Mouse (Mus musculus) frontal cortex, postnatal 36 days (tissue): ENCODE measurements around the gene Szrd1.
A peak's percentile ranks its signal among the peaks of the same experiment; 100 is the strongest.

Experiments used
- DNase-seq, 2 experiments: peaks; one replicate each; pipeline ENCODE4 v3.0.0; 2022; ENCODE audit warnings: low spot score in 2 of 2

The Szrd1 gene

DNA sequence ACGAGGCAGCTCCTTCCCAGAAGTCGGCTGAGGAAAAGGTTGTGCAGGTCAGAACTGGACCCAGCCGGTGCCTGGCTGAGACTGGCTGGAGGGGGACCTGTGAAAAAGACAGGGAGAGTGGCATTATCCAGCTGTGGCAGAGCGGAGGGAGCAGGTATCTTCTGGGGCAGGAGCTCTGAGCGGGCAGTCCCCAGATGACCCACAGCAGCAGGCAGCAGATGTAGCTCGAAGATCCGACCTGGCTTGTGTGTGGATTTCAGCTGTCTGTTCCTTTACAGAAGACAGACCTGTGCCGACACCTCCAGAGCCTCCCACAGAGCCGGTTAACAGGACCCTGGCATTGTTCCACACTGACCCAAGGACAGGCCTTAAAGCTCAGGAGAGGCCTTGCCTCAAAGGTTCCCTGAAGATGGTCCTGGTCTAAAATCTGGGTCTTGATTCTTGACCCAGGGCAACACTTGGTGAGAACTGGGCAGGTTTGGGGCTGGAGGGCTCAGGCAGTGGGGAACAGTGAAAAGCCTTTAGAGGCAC lies 72.0 kb downstream of the Szrd1 start:
- DNase-seq, result no peak

DNA sequence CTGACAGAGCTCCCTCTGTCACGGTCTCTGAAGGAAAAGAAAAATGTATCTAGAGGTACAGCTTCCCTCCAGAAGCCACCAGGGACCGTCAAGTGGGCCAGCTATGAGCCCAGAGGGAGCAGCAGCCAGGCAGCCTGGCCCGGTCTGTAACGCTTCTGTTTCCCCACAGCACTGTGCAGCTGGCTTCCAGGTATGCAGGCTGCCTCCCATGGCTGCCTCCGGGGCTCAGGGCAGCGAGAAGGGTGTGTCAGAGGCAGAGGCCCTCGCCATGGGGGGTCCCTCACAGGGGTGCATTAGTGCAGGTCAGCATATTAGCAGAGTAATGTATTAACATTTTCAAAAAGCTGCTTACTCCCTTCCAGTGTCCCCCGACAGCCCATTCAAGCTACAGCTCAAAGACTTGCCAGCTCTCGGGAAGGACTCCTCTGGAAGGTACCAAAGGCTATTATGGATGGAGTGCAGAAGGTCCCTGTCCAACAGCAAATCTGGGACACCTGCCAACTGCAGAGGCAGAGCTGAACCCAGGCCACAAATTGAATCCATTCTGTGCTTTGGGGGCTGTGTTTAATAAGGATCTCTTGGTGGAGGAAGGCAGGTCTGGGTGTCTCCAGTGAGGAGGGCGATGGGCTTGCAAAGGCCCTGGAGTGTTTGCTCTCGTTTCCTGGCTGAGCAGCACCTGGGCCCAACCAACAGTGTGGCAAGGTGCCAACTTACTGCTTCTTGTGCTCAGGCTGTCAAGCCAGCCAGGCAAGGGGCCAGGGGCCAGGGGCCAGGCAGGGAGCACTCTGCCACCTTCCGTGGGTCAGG lies 72.7 kb downstream of the Szrd1 start:
- no peak for DNase-seq

DNA sequence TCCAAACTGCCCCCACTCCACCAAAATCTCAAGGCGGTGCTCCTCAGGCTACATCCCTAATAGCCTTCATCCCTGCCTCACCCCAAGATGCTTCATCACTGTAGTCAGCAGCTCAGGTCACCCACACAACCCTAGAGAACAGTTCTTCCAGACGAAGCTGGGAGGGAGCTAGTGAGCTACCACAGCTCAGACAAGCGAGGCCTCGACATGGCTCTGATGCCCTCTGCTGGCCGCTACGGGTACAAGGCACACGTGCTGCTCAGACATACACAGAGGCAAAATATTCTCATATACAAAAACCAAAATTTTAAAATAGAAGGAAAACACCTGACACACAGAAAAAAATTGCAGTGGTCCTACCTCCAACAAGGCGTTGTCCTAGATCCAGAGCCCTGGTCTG lies 74.5 kb downstream of the Szrd1 start:
- peak in 1 of 2 experiments; percentile 88 for DNase-seq

DNA sequence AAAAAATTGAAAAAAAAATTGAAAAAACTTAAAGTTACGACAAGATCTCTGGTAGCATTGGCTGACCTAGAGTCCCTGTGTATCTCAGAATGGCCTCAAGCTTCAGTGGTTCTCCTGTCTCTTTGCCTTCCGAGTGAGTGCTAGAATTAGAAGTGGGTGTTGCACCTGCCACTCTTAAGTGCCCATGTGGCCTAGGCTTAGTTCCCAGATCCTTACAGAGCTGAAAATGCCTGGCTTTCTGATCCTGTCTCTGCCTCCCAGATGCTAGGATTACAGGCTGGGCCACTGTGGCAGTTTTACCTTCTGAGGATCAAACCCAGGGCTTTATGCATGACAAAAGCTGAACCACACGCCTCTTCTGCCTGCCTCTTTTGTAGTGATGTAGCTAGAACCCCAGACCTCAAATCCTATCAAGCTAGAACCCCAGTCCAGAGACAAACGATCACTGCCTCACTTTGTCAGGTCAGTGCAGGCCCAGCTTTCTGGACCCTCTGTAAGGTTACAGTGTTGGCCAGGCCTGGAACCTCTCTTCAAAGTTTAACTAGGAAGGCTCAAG lies 75.4 kb downstream of the Szrd1 start:
- DNase-seq, result no peak
